Mouse (Mus musculus) left cerebral cortex, postnatal 25 days (tissue): ENCODE results near the gene Calcb. TPM values are rescaled to one million over a fixed set of nuclear protein-coding genes. Genes with fewer than 3 reads are reported as not detected.

Experiments
- DNase-seq, 2 experiments: peaks; one replicate each; pipeline ENCODE4 v3.0.0; 2022; ENCODE audit warnings: low spot score in 2 of 2, mixed read lengths in 1 of 2
- intact Hi-C: fragments of 180-260 bp; cut with DNase I; formaldehyde crosslinking; loops from one replicate; pipeline ENCODE4 v1.15.1; 2025
- total RNA-seq, 2 experiments: library from RNA; stranded (reverse); gene quantifications; 2 replicates each; pipeline ENCODE4 v1.2.3; 2021

Calcb gene
- total RNA-seq, 2 experiments from 2014 or later: not detected

DNA sequence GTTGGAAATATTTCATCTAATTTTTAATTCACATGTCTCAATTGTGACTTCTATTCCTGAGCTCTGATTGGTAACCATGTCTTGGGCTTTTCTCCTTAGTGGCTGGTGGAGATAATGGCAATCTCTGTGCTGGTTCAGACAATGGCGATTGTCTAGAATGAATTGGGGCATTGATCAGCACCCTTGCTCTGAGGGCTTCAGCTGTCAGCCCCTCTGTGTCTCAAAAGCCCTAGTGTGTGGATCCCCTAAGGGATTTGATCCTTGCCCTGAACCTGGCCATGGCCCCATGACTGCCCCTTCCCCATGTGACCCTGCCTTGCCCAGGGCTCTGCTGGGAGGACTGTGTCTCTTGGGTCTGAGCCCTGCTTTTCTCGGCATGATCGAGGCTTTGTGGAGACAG, 29.2 kb downstream of the Calcb start:
- DNase-seq: peak in 1 of 2 experiments; percentile 38
- intact Hi-C loops: no loop called here

DNA sequence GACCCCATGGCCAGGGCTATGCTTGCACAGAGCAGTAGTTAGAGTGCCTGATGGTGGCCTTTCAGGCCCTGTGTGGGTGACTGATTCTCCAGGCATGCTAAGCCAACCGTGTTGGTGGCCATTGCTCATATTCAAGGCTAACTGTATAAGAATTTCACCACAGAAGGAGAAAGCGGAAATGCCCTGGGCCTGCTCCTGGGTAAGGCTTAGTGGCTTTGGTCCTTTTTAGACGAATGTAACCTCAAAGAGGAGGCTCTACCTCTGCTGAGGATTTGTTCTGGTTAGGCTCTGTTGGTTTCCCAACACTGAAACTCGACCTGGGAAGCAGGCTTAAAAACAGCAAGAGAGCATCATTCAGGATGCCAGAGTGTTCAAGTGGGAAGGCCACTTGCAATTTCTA, 29.8 kb downstream of the Calcb start:
- intact Hi-C loops: no loop called here
- no peak for DNase-seq

DNA sequence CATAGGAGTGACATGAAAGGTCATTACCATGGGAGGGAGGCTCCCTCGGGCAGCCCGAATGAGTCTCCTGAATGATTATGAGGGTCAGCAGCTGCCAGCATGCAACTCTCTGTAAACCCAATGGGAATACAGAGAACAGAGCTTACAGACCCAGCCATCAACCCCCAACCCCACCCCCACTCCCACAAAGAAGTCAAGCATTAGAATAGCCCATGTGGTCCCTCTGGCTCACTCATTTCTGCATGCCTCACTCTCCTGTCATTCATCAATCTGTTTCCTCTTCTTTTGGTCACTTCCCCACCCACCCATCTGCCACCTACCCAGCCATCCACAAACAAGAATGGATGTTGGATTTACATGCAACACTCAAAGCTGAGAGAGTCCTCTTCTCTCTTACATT, 35.0 kb downstream of the Calcb start:
- intact Hi-C loops: no loop called here
- no peak for DNase-seq

DNA sequence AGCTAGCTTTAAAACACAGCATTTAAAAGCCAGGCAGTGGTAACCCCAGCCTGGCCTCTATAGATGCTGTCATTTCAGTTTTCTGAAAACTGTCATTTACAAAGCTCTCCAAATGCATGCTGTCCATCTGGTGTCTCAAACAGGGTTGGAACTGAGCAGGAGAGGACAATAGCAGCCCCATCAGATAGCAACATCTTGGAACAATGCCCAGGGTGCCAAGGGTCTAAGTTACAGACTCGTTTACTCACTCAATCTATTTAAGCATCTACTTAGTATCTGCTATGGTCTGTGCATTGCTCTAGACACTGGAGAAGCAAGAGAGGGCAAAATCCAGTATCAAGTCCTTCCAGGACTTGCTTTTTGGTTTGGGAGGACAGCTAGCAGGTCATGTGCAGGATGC, 35.8 kb downstream of the Calcb start:
- intact Hi-C loops: no loop called here
- no peak for DNase-seq

DNA sequence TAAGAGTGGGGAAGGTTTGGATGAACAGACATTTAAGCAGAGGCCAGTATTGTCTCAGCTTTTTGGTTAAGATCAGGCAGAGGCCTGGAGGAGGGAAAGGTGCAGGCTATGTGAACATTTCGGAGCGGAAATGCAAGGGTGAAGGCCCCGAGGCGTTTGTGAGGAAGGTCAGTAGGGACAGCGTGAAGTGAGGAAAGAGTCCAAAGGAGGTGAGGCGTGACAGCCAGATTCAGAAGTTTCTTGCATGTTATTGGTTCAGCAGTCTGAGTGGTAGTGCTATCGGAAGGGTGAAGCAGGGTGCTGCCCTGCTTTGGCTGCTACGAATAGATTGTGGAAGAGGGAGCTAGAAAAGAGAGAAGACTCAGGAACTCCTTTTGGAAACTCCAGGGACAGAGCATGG, 36.2 kb downstream of the Calcb start:
- no peak for DNase-seq
- intact Hi-C loops: no loop called here

DNA sequence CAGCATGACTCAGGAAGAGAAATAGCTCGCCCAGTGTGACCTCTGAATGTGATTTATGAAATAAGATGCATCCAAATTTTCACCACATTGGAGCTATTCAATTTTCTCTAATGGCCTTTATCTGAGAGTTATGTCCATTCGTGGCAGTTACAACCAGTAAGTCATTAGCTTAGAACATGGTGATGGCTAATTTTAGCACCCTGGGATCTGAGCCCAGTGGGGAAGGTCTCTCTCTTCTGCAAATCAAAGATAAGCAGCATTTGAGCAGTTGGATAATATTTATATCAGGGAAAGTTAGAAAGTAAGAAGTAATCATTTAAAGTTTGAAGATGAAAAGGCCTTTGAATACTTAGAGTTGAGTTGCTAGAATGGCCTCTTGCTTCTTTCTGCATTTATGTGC, 44.2 kb downstream of the Calcb start:
- no peak for DNase-seq
- intact Hi-C loops: no loop called here

DNA sequence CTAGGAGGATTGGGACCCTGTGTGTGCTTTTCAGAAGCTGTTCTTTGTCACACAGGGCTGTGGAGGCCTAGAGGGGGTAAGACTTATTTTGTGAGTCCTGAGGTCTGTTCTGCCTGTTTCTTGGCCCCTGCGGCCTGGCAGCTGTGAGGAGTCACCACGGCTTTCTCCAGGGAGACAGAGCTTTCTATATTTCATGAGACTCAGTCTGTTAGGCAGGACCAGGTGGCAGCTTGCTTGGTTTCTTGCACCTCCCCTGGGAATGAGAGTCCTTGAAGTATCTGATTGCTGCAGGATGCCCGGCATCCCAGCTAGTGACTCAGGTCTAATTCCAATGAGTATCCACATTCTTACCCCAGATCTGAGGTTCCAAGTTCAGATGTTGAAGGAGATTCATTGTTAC, 46.8 kb downstream of the Calcb start:
- intact Hi-C loops: no loop called here
- no peak for DNase-seq

DNA sequence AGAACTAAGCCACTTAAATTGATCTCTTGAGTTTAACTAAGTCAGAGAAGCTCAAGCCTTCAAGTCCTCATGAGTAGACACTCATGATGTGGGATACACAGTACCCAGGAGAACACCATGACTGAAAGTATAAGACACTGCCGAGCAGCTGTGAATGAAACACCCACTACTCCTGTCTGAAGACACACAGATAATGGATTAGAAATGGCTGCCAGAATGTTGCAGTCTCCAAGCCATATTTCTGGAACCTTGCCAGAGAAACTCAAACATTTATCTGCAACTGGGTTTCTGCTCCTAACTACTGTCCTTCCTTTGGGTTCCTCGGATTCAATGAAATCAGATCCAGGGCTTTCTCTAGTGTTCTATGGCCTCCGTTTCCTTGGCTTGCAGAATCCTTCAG, 48.1 kb downstream of the Calcb start:
- intact Hi-C loops: no loop called here
- DNase-seq: no peak

DNA sequence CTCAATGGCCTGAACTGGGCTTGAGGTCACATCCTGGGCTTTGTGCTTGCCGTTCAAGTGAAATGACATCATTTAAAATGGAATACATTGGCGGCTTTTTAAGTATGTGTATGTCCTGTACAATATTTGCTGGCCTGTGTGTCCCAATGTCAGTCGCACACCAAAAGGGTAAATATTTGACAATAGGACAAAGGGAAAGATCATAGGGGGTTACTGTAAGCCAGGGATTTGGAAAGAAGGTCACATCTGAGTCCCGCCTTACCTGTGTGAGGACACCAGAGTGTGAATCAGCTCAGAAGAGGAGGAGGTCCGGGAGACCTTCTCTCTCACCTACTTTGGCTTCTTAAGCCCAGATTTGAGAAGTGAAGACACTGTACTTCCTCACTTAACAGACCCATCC, 50.1 kb downstream of the Calcb start:
- no peak for DNase-seq
- intact Hi-C loops: no loop called here

DNA sequence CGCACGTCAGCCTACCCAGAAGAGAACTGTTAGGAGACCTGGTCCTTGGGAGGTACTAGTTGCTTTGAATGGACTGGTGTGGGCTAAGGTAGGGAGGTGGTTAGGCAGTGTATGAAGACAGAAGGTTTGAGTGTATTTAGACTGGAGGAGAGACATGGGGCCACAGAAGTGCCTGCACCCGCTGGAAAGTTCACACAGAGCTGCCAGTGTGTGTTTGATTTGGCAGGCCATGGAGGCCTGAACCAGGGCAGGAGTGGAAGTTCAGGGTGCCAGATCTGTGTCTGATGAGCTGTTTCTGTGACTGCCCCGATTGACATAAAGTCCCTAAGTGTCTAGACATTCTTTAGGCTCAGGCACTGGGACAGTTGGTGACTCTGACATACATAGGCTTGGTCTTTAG, 50.6 kb downstream of the Calcb start:
- intact Hi-C loops: no loop called here
- DNase-seq: no peak

DNA sequence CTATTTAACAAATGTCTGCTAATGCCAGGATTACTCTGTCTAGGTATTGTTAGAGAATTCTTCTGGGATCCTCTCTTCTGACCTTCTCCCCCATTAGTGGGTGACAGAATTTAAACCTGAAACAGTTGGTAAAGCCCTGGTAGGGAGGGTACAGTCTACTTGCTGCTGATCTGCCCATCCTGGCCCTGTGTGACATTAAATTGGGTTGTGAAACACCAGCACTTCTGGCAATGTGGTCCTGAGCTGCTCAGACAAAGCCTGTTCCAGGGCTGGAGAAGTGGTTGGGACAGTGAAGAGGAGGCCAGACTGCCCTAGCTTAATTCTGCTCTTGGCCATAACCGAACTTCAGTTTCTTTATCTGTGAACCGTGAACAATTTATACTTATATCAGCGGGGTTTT, 52.1 kb downstream of the Calcb start:
- DNase-seq: no peak
- intact Hi-C loops: no loop called here

DNA sequence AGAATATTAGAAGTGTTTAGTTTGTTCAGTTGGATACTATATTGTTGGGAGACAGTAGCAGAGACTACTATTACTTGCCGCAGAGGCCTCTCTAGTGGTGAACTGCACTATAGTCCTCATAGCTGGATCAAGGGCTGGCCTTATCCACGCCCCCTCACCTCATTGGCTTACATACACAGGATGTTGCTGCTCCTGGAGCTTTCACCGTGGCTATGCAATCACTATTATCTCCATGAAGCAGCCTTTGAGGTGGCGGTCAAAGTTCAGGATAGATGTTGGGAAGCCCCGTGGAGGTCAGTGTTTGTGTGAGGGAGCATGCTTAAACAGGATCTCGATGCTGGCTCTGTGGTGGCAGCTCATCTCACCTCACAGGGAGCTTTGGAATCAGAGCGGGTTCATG, 53.4 kb downstream of the Calcb start:
- intact Hi-C loops: no loop called here
- no peak for DNase-seq

Other genes with a start within 250 kb of the Calcb start
- 1 to 10 TPM; 1.4 to 1.7 TPM for gene Cyp2r1, start 155.7 kb upstream of the Calcb start, total RNA-seq
- gene Calca, start 82.3 kb upstream of the Calcb start, total RNA-seq: 1 to 10 TPM in 1 of 2 experiments, under 1 TPM in 1; 0.69 to 1.1 TPM
- gene Insc, start 25.1 kb downstream of the Calcb start, total RNA-seq: 1 to 10 TPM; 3.5 to 5.2 TPM